ENCODE assay signal across 13 mouse cellular contexts in genomic region chrX:99504313-99504712, GRCm38 (mm10). TPM values are rescaled to one million over a fixed set of nuclear protein-coding genes. Genes with fewer than 3 reads are reported as not detected.
DNase-seq lines count a peak whose midpoint lies in the region; ATAC-seq lines count a peak whose summit lies in the region.
"Had no signal": no experiment of that assay in that cellular context is flagged by ENCODE, and none has a peak within 500 bp of the region (broad histone marks: within the 10 kb centered on the region; RNA-seq: fewer than 3 reads in every experiment).

No protein-coding gene starts in this region.

- H3K27me3 ChIP-seq in lung, embryonic 16.5 days (ENCODE audit: control insufficient read depth, insufficient read depth, low read depth, low read length), result no peaks in the 10 kb centered on the region; the same call in none of the 2 replicates

- no peaks in the 10 kb centered on the region for H3K36me3 ChIP-seq in lung, embryonic 16.5 days (ENCODE audit: control insufficient read depth, insufficient read depth, low read length)
- H3K36me3 ChIP-seq: hindbrain, embryonic 12.5 days; liver, embryonic 13.5 days had no signal

- no peak overlapping the region for H3K9ac ChIP-seq in lung, embryonic 16.5 days (ENCODE audit: low read length)
- H3K9ac ChIP-seq: hindbrain, embryonic 12.5 days; liver, embryonic 13.5 days had no signal

- no peak overlapping the region for H3K4me3 ChIP-seq in lung, embryonic 16.5 days (ENCODE audit: low read length)
- H3K4me3 ChIP-seq: hindbrain, embryonic 12.5 days; liver, embryonic 13.5 days had no signal

- peaks cover 3% of the 10 kb centered on the region; the same call in 1 of the 2 replicates for H3K4me1 ChIP-seq in lung, embryonic 16.5 days (replicated peaks; ENCODE audit: control insufficient read depth, insufficient read depth, low read length)
- H3K4me1 ChIP-seq: liver, embryonic 13.5 days had no signal

- intact Hi-C loops in left cerebral cortex, postnatal 10 days (cut with DNase I), result no loop called here

- peak; percentile 9 for DNase-seq in gastrocnemius, adult 18-20 months (ENCODE audit: low spot score)
- no peak for DNase-seq in gastrocnemius, postnatal 4 days (ENCODE audit: low spot score in 2 of 2)
- peak; percentile 76 for DNase-seq in ovary, adult 18-20 months (ENCODE audit: low spot score)
- DNase-seq in ovary, postnatal 14 days (ENCODE audit: low spot score), result no peak
- DNase-seq in testis, postnatal 10 days (ENCODE audit: low spot score), result peak; percentile 52
- DNase-seq in embryo, embryonic 9.5 days (ENCODE audit: extremely low spot score), result no peak
- DNase-seq in left cerebral cortex, postnatal 10 days (ENCODE audit: extremely low spot score in 1 of 2, low spot score in 2 of 2), result no peak
- DNase-seq: cerebellum, adult 8-10 months; liver, embryonic 13.5 days; thymus, postnatal 4 days had no signal

- peak; percentile 32; the same call in 1 of the 2 replicates for ATAC-seq in lung, embryonic 16.5 days (ENCODE audit: low read depth)
- ATAC-seq: midbrain, embryonic 16.5 days had no signal

- no peaks in the 10 kb centered on the region for H3K9me3 ChIP-seq in lung, embryonic 16.5 days (ENCODE audit: control insufficient read depth, low read length)
- H3K9me3 ChIP-seq: hindbrain, embryonic 12.5 days; liver, embryonic 13.5 days had no signal

- 88% methylated on average over 4 of the region's 4 CpGs for WGBS in lung, embryonic 16.5 days

- H3K27ac ChIP-seq in lung, embryonic 16.5 days (ENCODE audit: low read length), result no peak overlapping the region
- H3K27ac ChIP-seq: hindbrain, embryonic 12.5 days; liver, embryonic 13.5 days had no signal

- no peak overlapping the region for H3K4me2 ChIP-seq in lung, embryonic 16.5 days (ENCODE audit: low read depth, low read length)
- H3K4me2 ChIP-seq: hindbrain, embryonic 12.5 days; liver, embryonic 13.5 days had no signal

RNA-seq across cellular contexts. Expression of gene Pja1, which starts 33.2 kb away (rescaled TPM):
- 10 to 100 TPM; 14.0 to 14.1 TPM for total RNA-seq in gastrocnemius, adult 18-20 months (2021)
- 10 to 100 TPM; 59.4 to 67.5 TPM for total RNA-seq in gastrocnemius, postnatal 4 days (2021)
- 138 and 146 TPM in 2 replicates for polyA plus RNA-seq in lung, embryonic 16.5 days (2015; fragmentation: Nextera tagmentation; extraction: Ambion mirVana)
- total RNA-seq in left cerebral cortex, postnatal 10 days (2021), result 100 to 1,000 TPM; 188 to 200 TPM

Comparison
In these comparisons a context has a peak if more than half of its experiments do, and no peak if none do; other contexts are left out.
1. DNase-seq: peak in gastrocnemius, adult 18-20 months (single experiment), ovary, adult 18-20 months (single experiment) and testis, postnatal 10 days (single experiment); none in gastrocnemius, postnatal 4 days (0 of 2), ovary, postnatal 14 days (single experiment), embryo, embryonic 9.5 days (single experiment) and left cerebral cortex, postnatal 10 days (0 of 2).